Mouse (Mus musculus) cerebral cortex, adult 2 months (tissue): ENCODE results near the gene Ston1.

Experiments used
- WGBS: fragments of 180-500 bp; shearing (Covaris S2); methylation state at CpG from one replicate; pipeline ENCODE4 v1.1.7; 2018; 5-methylcytosine and 5-hydroxymethylcytosine counted together

Ston1 gene

GRCm38 (mm10) chr17:88675310-88676309, 78.1 kb downstream of the Ston1 start:
- WGBS: 86% methylated on average over 23 of the region's 23 CpGs

GRCm38 (mm10) chr17:88688226-88688625, 90.7 kb downstream of the Ston1 start:
- WGBS: 49% methylated on average over 11 of the region's 11 CpGs

DNA sequence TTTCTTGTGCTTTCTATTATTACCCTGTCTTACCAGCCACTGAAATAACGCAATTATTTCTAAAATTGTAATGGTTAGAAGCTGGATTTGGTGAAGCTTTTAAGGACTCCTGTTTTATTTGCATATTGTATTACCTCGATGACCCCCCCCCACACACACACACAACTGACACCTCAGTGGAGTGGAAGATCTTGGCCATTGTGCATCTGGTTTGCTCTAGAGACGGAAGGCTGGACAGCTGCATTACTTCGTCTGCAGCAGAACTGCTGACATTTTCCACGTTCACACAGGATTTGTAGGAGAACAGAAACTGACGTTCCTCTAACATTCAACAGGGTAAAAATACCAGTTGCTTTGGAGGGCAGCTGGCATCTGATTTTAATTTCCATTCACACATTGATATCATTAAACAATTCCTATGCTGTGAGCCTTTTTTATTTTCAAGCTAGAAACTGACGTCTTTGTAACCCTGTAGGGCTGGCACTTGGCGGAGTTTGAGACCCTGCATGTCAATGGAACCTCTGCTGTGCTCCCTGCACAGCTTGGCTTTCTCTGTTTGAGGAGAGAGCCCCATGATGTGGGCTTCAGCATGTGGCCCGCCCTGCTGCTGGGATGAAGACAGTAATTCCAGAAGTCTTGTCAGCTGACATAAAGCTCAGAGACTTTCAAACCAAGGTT, 99.3 kb downstream of the Ston1 start:
- WGBS: 37% methylated on average over 9 of the region's 9 CpGs

DNA sequence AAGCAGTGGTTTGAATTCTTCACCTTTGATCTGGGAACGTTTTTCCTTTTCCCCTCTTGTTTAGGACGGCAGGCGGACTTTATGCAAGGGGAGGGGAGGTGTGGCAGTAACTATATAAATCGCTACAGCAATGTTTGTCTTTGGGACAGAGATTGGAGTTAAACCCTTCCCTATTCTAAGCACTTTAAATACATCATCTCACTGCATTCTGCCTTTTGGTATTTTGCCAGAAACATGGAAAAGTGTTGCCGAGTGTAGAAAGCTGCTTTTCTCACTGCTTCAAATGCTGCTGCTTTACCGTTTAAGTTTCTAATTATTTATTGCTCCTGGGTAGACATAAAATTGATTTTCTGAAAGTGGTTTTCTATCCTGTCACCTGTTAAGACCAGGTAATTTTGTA, 104.9 kb downstream of the Ston1 start:
- 20% methylated on average over 6 of the region's 6 CpGs for WGBS

- WGBS: 55% methylated on average over 4 of the region's 4 CpGs
Measured at GRCm38 (mm10) chr17:88703112-88703511, 105.6 kb downstream of the Ston1 start.

- WGBS: 50% methylated on average over 8 of the region's 8 CpGs
Measured at GRCm38 (mm10) chr17:88706231-88706649, 108.8 kb downstream of the Ston1 start.
